Mouse (Mus musculus) neutrophil, adult 83 days (primary cell): ENCODE measurements around the gene Ankrd33b. TPM values are rescaled to one million over a fixed set of nuclear protein-coding genes. Genes with fewer than 3 reads are reported as not detected.

ENCODE experiments used
- total RNA-seq, 2 experiments: library from RNA; stranded (reverse); gene quantifications; one replicate each; pipeline ENCODE4 v1.2.4; 2023

The Ankrd33b gene
- total RNA-seq: 10 to 100 TPM; 33.0 to 49.6 TPM

DNA sequence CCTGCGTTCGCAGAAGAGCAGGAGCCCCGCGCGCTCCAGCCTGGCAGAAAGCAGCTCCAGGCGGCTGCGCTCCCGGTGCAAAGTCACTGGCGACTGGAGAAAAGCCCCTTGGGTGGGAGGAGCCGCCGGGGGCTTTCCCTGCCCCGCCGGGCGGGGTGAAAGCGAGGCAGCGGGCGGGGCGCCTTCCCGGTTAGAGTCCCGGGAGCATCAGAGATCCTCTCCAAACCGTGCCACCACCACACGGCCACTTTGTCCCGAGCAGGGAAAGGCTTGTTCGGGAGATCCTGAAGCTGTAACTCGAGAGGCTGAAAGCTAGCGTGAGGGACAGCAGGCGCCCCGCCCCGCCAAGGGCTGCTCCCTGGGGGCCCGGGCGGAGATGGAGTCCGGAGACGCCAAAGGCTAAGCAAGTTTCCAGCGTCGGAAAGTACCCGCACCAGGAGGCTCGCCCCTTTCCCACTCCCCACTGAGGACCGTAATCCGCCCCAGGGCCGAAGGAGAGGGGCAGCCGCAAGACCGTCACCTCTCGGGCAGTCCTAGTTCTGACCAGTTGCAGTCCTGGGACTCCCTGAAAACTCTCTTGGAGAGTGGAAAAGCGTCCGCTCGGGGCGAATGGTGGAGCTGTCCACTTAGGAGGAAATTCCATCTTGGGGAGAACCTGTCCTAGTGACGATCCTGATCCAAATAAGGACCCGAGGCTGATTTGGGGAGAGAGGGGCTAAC lies at the start of gene Ankrd33b:
Gene Ankrd33b, minus strand, starts transcription at position 246 of the 720 bp plus-strand sequence.

Other genes with a start within 250 kb of the Ankrd33b start
- 10 to 100 TPM; 65.5 to 73.3 TPM for gene Dap, start 143.4 kb downstream of the Ankrd33b start, total RNA-seq
- 1 to 10 TPM in 1 of 2 experiments, under 1 TPM in 1; 0.85 to 1.5 TPM for gene Ropn1l, start 86.0 kb upstream of the Ankrd33b start, total RNA-seq
- gene March6, start 163.3 kb upstream of the Ankrd33b start, total RNA-seq: 10 to 100 TPM; 44.0 to 49.9 TPM
- gene Cmbl, start 197.7 kb upstream of the Ankrd33b start, total RNA-seq: not detected
- gene Cct5, start 234.1 kb upstream of the Ankrd33b start, total RNA-seq: 100 to 1,000 TPM; 127 to 141 TPM
- 1 to 10 TPM; 6.1 to 7.8 TPM for gene Fam173b, start 234.1 kb upstream of the Ankrd33b start, total RNA-seq